Mouse (Mus musculus): ENCODE data around the gene Crb1. TPM values are rescaled to one million over a fixed set of nuclear protein-coding genes. Genes with fewer than 3 reads are reported as not detected.

Crb1 gene
- polyA plus RNA-seq, 1 experiment, result not detected

DNA sequence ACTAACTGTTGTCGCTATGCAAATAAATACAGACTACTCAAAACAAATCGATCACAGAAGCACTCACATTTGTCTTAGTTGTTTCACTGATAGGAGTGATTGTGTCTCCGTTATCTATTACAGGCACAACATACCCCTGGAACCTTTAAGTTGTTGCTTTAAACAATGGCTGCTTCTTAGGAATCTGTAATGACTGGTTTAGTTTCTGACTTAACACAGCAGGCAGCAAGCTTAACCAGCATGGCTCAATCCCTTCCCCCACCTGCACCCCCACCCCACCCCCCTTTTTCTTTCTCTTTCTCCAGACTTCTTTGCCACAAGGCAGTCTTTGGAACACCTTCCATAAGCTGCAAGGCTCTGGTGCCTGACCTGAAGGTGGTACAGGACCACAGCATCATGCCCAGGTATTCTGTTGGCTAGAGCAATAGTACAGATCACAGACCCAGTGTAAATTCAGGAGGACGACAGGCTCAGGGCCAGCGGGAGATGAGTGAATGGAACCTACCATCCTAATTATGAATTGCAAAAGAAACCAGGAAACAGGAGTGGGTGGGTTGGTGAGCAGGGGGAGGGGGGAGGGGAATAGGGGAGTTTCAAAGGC, 182.4 kb downstream of the Crb1 start:
- Histone ChIP-seq H3K4me3 (ENCODE audit: insufficient read depth, low read length) (no peak overlapping the region), H3K27ac (ENCODE audit: insufficient read depth, low read depth, low read length) (no peak overlapping the region), H3K4me1 (ENCODE audit: control insufficient read depth, insufficient read depth, low read length) (peaks cover 3% of the 10 kb centered on the region; the same call in 1 of the 2 replicates)
- TF ChIP-seq CTCF (IDR thresholded peaks at IDR 0.05; ENCODE audit: low read depth, low read length) (no peak), POLR2A (IDR thresholded peaks at IDR 0.05; ENCODE audit: borderline replicate concordance, low read depth, low read length) (no peak)

DNA sequence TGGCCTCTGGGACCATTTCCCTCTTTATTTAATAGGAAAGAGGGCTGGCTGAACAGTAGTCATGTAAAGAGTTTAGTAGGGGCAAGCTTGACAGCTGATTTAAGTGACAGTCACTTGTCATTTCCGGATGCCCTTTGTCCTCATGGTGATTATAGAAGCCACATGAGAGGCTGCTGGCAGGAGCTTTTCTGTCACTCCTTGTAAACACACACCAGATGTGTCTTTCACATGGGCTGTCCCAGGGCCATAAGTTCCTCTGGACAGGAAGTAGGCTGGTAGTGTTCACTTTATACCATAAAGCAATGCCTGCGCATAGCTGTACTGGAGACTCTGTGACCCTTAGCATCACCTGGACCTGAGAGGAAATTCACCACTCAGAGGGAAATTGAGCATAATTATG, 182.9 kb downstream of the Crb1 start:
- peaks cover 3% of the 10 kb centered on the region; the same call in 1 of the 2 replicates for H3K4me1 ChIP-seq (ENCODE audit: control insufficient read depth, insufficient read depth, low read length)
- no peak overlapping the region for H3K27ac ChIP-seq (ENCODE audit: insufficient read depth, low read depth, low read length)
- TF ChIP-seq POLR2A (IDR thresholded peaks at IDR 0.05; ENCODE audit: borderline replicate concordance, low read depth, low read length) (no peak), CTCF (IDR thresholded peaks at IDR 0.05; ENCODE audit: low read depth, low read length) (no peak)
- no peak overlapping the region for H3K4me3 ChIP-seq (ENCODE audit: insufficient read depth, low read length)

DNA sequence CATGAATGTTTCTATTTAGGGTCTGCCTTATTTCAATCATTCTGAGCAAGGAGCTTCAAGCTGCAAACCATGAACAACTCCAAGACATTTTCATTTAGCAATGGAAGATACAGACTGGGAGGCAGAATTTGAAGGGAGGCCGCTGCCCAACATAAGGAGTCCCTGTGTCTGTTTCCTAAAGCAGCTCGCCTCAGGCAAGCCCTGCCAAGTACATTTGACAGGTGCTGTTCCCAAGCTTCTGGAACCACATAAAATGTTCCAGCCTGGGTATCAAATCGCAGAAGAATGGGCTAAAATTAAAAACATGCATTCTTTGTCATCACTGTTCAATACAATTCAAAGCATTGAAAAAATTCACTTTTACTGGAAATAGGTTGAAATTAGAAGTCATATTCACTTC, 184.3 kb downstream of the Crb1 start:
- TF ChIP-seq POLR2A (IDR thresholded peaks at IDR 0.05; ENCODE audit: borderline replicate concordance, low read depth, low read length) (no peak), CTCF (IDR thresholded peaks at IDR 0.05; ENCODE audit: low read depth, low read length) (no peak)
- no peak overlapping the region for H3K4me3 ChIP-seq (ENCODE audit: insufficient read depth, low read length)
- peaks cover 3% of the 10 kb centered on the region; the same call in 1 of the 2 replicates for H3K4me1 ChIP-seq (ENCODE audit: control insufficient read depth, insufficient read depth, low read length)
- no peak overlapping the region for H3K27ac ChIP-seq (ENCODE audit: insufficient read depth, low read depth, low read length)

DNA sequence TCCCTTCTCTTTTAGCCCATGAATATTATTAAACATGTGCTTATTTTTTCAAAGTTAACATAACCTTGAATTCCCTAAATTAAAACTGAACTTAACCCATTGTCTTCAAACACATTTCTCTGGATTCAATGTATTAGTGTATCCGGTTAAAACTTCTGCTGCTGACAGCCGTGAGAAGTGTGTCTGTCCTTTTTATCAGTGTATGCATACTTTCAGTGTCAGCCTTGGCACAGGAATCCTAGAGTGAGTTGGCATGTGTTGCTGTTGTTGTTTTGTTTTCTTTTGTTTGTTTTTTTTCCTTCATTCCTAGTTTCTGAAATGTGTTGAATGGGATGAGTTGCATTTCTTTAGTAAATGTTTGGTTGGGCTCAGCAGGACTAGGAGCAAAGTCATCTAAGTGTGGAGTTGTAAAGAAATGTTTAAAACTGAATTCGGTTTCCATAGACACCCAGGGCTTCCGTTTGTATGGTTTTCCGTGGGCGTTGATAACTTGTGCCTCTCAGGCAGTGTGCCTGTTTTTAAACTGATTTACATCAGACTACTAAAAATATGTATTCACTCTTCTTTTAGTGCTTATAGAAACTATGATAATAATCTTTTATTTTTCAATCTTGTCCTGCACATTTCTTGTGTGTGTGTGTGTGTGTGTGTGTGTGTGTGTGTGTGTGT, 196.3 kb downstream of the Crb1 start:
- TF ChIP-seq CTCF (IDR thresholded peaks at IDR 0.05; ENCODE audit: low read depth, low read length) (no peak), POLR2A (IDR thresholded peaks at IDR 0.05; ENCODE audit: borderline replicate concordance, low read depth, low read length) (no peak)
- H3K4me1 ChIP-seq (ENCODE audit: control insufficient read depth, insufficient read depth, low read length), result no peaks in the 10 kb centered on the region
- no peak overlapping the region for H3K4me3 ChIP-seq (ENCODE audit: insufficient read depth, low read length)
- H3K27ac ChIP-seq (ENCODE audit: insufficient read depth, low read depth, low read length), result no peak overlapping the region

DNA sequence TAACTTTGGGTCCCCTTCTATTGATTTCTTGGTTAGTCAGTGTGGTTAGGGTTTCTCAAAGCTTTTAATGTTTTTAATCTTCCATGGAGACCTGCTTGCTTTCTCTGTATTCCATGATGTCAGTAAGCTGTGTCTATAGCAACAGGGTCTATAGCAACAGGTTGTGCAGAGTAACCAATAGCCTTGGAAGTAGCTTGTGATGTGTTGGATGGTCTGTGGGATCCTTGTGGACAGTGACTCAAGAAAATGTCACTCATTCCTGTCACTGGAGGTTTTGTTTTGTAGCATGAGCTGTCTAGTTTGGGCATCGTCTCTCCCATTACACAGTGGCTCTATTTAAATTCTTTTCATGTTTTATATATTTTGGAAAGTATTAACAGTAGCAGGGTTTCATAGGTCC, 197.2 kb downstream of the Crb1 start:
- H3K27ac ChIP-seq (ENCODE audit: insufficient read depth, low read depth, low read length), result no peak overlapping the region
- no peaks in the 10 kb centered on the region for H3K4me1 ChIP-seq (ENCODE audit: control insufficient read depth, insufficient read depth, low read length)
- TF ChIP-seq POLR2A (IDR thresholded peaks at IDR 0.05; ENCODE audit: borderline replicate concordance, low read depth, low read length), result no peak
- TF ChIP-seq CTCF (IDR thresholded peaks at IDR 0.05; ENCODE audit: low read depth, low read length), result no peak
- H3K4me3 ChIP-seq (ENCODE audit: insufficient read depth, low read length), result no peak overlapping the region

DNA sequence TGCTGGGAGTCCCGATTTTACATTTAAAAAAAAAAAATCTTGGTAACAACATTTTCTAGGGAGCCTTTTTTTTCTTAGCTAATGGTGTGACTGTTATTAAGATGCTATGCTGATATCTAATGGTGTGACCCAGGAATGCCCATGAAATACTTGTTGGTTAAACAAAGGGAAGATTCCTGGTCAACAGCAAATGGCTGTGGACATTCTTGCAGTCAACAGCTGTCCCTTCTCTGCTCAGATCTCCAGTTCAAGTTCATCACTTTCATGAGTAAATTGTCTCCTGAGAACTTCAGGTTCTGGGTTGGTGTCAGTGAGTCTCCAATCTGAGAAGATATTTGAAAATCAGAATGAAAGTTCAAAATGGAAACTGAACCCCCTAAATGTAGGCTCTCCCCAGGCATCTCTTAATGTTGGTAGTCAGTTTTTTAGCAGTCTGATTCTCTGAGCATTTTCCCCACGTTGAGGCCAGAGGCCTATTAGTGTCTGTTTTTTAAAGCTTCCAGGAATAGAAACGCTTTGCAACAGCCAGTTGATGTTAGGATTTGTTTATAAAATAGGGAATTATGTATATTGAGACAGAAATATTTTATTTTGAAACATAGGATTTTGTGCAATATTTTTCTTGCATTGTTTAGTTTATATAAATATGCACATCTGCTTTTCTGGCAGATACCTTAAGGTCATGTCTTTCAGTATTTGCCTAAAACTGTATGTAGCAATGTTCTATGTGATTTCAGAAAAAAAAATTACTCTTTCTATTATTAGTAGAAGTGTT, 202.7 kb downstream of the Crb1 start:
- Histone ChIP-seq H3K27ac (ENCODE audit: insufficient read depth, low read depth, low read length) (no peak overlapping the region), H3K4me3 (ENCODE audit: insufficient read depth, low read length) (no peak overlapping the region), H3K4me1 (ENCODE audit: control insufficient read depth, insufficient read depth, low read length) (no peaks in the 10 kb centered on the region)
- no peak for TF ChIP-seq CTCF (IDR thresholded peaks at IDR 0.05; ENCODE audit: low read depth, low read length)
- TF ChIP-seq POLR2A (IDR thresholded peaks at IDR 0.05; ENCODE audit: borderline replicate concordance, low read depth, low read length), result no peak

DNA sequence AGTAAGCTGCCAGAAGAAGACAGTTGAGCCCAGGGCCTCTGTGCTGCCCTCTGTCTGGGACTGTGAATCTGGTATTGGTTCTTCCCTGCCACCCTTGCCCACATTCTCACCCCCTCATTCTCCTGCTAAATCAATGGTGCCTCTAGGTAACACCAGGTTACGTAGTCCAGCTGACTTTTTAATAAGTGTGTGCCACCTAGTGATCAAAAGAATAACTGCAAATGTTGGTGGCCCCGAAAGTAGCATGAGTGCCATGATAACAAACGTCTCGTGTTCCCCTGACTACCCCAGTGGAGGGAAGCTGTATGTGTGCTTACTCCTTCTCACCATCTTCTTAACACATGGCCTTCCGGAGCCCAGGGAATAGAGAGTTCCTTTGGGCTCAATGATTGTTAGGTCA, 214.1 kb downstream of the Crb1 start:
- no peak overlapping the region for H3K4me3 ChIP-seq (ENCODE audit: insufficient read depth, low read length)
- H3K27ac ChIP-seq (ENCODE audit: insufficient read depth, low read depth, low read length), result no peak overlapping the region
- no peaks in the 10 kb centered on the region for H3K4me1 ChIP-seq (ENCODE audit: control insufficient read depth, insufficient read depth, low read length)
- TF ChIP-seq POLR2A (IDR thresholded peaks at IDR 0.05; ENCODE audit: borderline replicate concordance, low read depth, low read length), result no peak
- no peak for TF ChIP-seq CTCF (IDR thresholded peaks at IDR 0.05; ENCODE audit: low read depth, low read length)

DNA sequence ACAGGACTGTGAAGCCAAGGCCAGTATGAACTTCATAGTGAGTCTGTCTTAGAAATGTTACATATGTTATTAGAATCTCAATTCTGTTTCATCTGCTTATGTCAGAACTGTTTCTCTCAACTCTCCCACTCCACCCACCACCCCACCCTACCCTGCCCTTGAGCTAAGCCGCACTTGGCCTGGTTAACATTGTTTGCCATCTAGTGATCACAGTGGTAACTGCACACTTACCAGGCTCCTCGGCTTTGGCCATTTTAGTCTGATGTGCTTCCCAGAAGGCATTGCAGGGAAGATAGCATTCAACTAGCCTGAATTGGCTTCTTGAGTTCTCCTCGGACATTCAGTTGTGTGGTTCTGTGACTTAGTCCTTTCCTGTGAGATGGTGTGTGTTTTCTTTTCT, 215.3 kb downstream of the Crb1 start:
- no peak for TF ChIP-seq POLR2A (IDR thresholded peaks at IDR 0.05; ENCODE audit: borderline replicate concordance, low read depth, low read length)
- no peak for TF ChIP-seq CTCF (IDR thresholded peaks at IDR 0.05; ENCODE audit: low read depth, low read length)
- no peak overlapping the region for H3K4me3 ChIP-seq (ENCODE audit: insufficient read depth, low read length)
- H3K4me1 ChIP-seq (ENCODE audit: control insufficient read depth, insufficient read depth, low read length), result no peaks in the 10 kb centered on the region
- no peak overlapping the region for H3K27ac ChIP-seq (ENCODE audit: insufficient read depth, low read depth, low read length)

DNA sequence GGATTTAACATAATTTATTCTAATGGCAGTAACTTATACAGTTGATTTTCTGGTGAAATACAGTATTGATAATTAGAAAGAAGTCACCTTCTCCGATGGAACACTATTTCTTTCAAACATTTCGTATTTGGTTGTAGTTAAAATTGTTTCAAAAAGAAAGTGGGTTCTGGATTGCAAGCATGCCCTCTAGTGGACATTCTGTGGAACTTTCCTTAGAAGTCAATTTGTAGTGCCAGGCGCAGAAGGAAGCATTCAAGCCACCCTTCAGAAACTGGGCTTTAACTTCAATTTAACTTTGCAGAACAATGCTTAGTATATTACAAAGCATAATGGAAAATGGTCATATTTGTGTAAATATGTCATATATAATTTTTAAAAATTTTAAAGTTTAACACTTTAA, 220.5 kb downstream of the Crb1 start:
- Histone ChIP-seq H3K4me1 (ENCODE audit: control insufficient read depth, insufficient read depth, low read length) (no peaks in the 10 kb centered on the region), H3K4me3 (ENCODE audit: insufficient read depth, low read length) (no peak overlapping the region)
- TF ChIP-seq CTCF (IDR thresholded peaks at IDR 0.05; ENCODE audit: low read depth, low read length), result no peak
- TF ChIP-seq POLR2A (IDR thresholded peaks at IDR 0.05; ENCODE audit: borderline replicate concordance, low read depth, low read length), result no peak

DNA sequence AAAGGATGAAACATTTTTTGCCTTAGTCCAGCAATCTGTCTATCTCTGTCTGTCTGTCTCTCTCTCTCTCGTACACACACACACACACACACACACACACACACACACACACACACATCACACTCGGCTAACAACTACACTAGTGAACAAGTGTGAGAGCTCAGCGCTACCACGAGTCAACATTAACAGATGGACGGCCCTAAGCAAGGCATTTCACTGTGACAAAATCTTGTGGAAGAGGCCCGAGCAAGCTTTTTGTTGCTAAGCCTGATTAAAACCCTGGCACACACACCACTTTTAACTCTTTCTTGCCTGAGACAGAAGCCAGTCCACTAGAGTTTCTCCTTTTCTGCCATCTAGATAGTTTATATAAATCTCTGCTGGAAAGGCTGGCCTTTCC, 223.4 kb downstream of the Crb1 start:
- Histone ChIP-seq H3K27ac (ENCODE audit: insufficient read depth, low read depth, low read length) (no peak overlapping the region), H3K4me3 (ENCODE audit: insufficient read depth, low read length) (no peak overlapping the region), H3K4me1 (ENCODE audit: control insufficient read depth, insufficient read depth, low read length) (no peaks in the 10 kb centered on the region)
- TF ChIP-seq CTCF (IDR thresholded peaks at IDR 0.05; ENCODE audit: low read depth, low read length), result no peak
- TF ChIP-seq POLR2A (IDR thresholded peaks at IDR 0.05; ENCODE audit: borderline replicate concordance, low read depth, low read length), result no peak

More for the DNA sequence above, 220.5 kb downstream of the Crb1 start:
- no peak overlapping the region for H3K27ac ChIP-seq (ENCODE audit: insufficient read depth, low read depth, low read length)

All from bone marrow macrophage, adult 2 months (primary cell).